Mouse (Mus musculus): Measurements from ENCODE around the gene Ubald2. TPM values are rescaled to one million over a fixed set of nuclear protein-coding genes. Genes with fewer than 3 reads are reported as not detected.

The Ubald2 gene
- total and polyA plus RNA-seq, 2 experiments from 2014 or later = 32.3 to 48.3 TPM

DNA sequence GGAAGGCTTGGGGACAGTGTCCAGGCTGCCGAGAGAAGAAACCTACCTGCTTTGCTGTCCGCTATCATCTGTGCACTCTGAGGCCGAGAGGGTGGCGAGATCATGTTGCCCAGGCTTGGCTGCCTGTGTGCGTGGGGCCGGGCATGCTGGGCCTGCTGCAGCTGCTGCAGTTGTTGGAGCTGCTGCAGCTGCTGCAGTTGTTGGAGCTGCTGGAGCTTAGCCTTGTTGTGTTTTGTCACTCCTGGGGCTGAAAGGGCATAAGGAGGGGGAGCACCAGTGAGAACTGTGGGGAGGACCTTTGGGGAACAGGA lies 8.9 kb downstream of the Ubald2 start:
- Histone ChIP-seq H3K9me3 (replicated peaks; ENCODE audit: control insufficient read depth, low read length) (no peaks in the 10 kb centered on the region), H3K4me2 (ENCODE audit: low read depth, low read length) (no peak overlapping the region), H3K27me3 (ENCODE audit: control insufficient read depth, insufficient read depth, low read length) (peaks cover 15% of the 10 kb centered on the region), H3K4me1 (ENCODE audit: control insufficient read depth, insufficient read depth) (peaks cover 9% of the 10 kb centered on the region), H3K4me3 (ENCODE audit: low read depth, low read length) (no peak overlapping the region), H3K36me3 (replicated peaks; ENCODE audit: control insufficient read depth, insufficient read depth, low read length) (peaks cover 6% of the 10 kb centered on the region), H3K9ac (replicated peaks; ENCODE audit: low read depth, low read length) (no peak overlapping the region), H3K27ac (ENCODE audit: low read depth) (no peak overlapping the region)
- TF ChIP-seq EP300 (IDR thresholded peaks at IDR 0.05; ENCODE audit: low read depth) = no peak
- no peak for TF ChIP-seq CTCF (IDR thresholded peaks at IDR 0.05; ENCODE audit: low read depth)
- no peak for ATAC-seq (ENCODE audit: insufficient read depth, low read depth)
- WGBS = 44% methylated on average over 6 of the region's 6 CpGs
- DNase-seq (ENCODE audit: low spot score) = no peak

DNA sequence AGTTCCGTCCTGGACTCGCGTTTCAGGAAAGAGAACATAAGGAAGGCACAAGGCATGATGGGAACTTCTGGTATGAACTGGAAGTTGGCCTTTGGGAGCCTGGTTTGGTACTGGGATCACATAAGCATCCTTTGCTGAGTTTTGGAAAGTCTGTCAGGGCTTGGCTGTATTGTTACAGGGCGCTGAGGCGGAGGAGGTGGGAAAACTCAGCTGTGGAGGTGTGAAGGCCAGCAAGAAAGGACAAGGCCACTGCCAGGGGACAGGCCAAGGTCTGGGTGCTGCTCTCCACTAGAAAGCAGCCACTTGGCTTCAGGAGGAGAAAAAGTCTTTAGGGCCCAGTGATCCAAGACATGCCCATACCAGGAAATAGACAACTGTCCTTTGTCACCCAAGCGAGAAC lies 9.4 kb downstream of the Ubald2 start:
- peaks cover 9% of the 10 kb centered on the region for H3K4me1 ChIP-seq (ENCODE audit: control insufficient read depth, insufficient read depth)
- TF ChIP-seq EP300 (IDR thresholded peaks at IDR 0.05; ENCODE audit: low read depth) (no peak), CTCF (IDR thresholded peaks at IDR 0.05; ENCODE audit: low read depth) (no peak)
- no peak for DNase-seq (ENCODE audit: low spot score)
- 80% methylated on average over 6 of the region's 6 CpGs for WGBS
- no peak overlapping the region for H3K27ac ChIP-seq (ENCODE audit: low read depth)
- H3K9me3 ChIP-seq (replicated peaks; ENCODE audit: control insufficient read depth, low read length) = no peaks in the 10 kb centered on the region
- no peak overlapping the region for H3K4me2 ChIP-seq (ENCODE audit: low read depth, low read length)
- H3K4me3 ChIP-seq (ENCODE audit: low read depth, low read length) = no peak overlapping the region
- H3K36me3 ChIP-seq (replicated peaks; ENCODE audit: control insufficient read depth, insufficient read depth, low read length) = peaks cover 6% of the 10 kb centered on the region
- peaks cover 19% of the 10 kb centered on the region for H3K27me3 ChIP-seq (ENCODE audit: control insufficient read depth, insufficient read depth, low read length)
- ATAC-seq (ENCODE audit: insufficient read depth, low read depth) = no peak
- no peak overlapping the region for H3K9ac ChIP-seq (replicated peaks; ENCODE audit: low read depth, low read length)

DNA sequence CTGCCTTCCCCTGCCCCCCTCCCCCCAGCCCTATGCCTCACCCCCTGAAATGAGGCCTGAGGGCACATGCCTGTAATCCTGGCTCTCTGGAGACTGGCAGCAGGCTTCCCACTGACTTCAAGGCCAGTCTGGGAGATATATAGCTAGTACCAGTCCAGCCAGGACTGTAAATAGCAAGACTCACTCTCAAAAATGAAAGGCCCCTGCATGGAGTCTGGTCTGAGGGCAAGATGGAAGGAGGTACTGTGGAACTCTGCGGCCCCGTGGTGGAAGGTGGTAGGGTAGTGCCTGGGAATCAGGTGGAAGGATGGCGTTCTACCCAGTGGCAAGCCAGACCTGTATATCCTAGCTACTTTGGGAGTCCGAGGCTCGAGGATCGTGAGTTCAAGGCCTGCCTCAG lies 10.0 kb downstream of the Ubald2 start:
- Histone ChIP-seq H3K36me3 (replicated peaks; ENCODE audit: control insufficient read depth, insufficient read depth, low read length) (peaks cover 4% of the 10 kb centered on the region), H3K9ac (replicated peaks; ENCODE audit: low read depth, low read length) (no peak overlapping the region), H3K27me3 (ENCODE audit: control insufficient read depth, insufficient read depth, low read length) (peaks cover 19% of the 10 kb centered on the region), H3K4me3 (ENCODE audit: low read depth, low read length) (no peak overlapping the region), H3K4me1 (ENCODE audit: control insufficient read depth, insufficient read depth) (peaks cover 9% of the 10 kb centered on the region), H3K4me2 (ENCODE audit: low read depth, low read length) (no peak overlapping the region), H3K9me3 (replicated peaks; ENCODE audit: control insufficient read depth, low read length) (no peaks in the 10 kb centered on the region), H3K27ac (ENCODE audit: low read depth) (no peak overlapping the region)
- 86% methylated on average over 6 of the region's 6 CpGs for WGBS
- DNase-seq (ENCODE audit: low spot score) (no peak), ATAC-seq (ENCODE audit: insufficient read depth, low read depth) (no peak)
- TF ChIP-seq EP300 (IDR thresholded peaks at IDR 0.05; ENCODE audit: low read depth) = no peak
- no peak for TF ChIP-seq CTCF (IDR thresholded peaks at IDR 0.05; ENCODE audit: low read depth)

DNA sequence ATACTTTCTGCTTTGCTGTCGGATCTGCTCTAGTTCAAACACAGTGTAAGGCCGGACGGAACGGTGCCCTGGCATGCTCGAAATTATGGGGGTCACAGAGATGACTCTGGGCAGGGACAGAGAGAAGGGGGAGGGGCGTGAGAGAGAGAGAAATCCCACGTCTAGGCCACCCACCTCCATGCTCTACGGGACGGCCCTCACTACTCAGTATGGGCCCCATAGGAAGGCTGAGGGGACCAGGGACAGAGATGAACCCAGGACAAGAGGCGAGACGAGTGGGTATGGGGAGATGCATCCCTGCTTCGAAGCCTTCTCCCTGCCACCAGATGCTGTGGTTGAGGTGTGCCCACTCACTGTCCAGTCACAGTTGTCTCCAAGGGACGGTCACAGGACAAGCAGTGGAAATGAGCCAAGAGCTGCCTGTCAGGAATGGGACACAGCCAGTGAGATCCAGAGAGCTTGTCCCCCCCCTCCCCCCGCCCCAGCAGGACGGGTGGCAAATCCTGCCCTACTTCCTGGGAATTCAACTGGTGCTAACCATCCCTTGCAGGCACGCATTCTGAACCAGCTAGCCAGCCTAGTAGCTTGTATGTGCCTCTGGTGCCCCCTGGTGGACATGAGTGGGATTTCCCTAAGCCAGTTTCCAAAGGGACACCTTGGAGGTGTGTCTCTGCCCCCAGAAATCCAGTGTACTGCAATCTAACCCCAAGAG lies 11.9 kb downstream of the Ubald2 start:
- TF ChIP-seq EP300 (IDR thresholded peaks at IDR 0.05; ENCODE audit: low read depth) = no peak
- peak; percentile 98 for TF ChIP-seq CTCF (IDR thresholded peaks at IDR 0.05; ENCODE audit: low read depth)
- Histone ChIP-seq H3K4me2 (ENCODE audit: low read depth, low read length) (no peak overlapping the region), H3K27me3 (ENCODE audit: control insufficient read depth, insufficient read depth, low read length) (peaks cover 19% of the 10 kb centered on the region), H3K36me3 (replicated peaks; ENCODE audit: control insufficient read depth, insufficient read depth, low read length) (no peaks in the 10 kb centered on the region), H3K27ac (ENCODE audit: low read depth) (no peak overlapping the region), H3K4me1 (ENCODE audit: control insufficient read depth, insufficient read depth) (peaks cover 2% of the 10 kb centered on the region; the same call in 1 of the 2 replicates), H3K4me3 (ENCODE audit: low read depth, low read length) (no peak overlapping the region), H3K9me3 (replicated peaks; ENCODE audit: control insufficient read depth, low read length) (no peaks in the 10 kb centered on the region; the same call in 1 of the 2 replicates), H3K9ac (replicated peaks; ENCODE audit: low read depth, low read length) (no peak overlapping the region)
- DNase-seq (ENCODE audit: low spot score) = peak; percentile 77
- 35% methylated on average over 16 of the region's 16 CpGs for WGBS
- peak; percentile 66 for ATAC-seq (ENCODE audit: insufficient read depth, low read depth)

DNA sequence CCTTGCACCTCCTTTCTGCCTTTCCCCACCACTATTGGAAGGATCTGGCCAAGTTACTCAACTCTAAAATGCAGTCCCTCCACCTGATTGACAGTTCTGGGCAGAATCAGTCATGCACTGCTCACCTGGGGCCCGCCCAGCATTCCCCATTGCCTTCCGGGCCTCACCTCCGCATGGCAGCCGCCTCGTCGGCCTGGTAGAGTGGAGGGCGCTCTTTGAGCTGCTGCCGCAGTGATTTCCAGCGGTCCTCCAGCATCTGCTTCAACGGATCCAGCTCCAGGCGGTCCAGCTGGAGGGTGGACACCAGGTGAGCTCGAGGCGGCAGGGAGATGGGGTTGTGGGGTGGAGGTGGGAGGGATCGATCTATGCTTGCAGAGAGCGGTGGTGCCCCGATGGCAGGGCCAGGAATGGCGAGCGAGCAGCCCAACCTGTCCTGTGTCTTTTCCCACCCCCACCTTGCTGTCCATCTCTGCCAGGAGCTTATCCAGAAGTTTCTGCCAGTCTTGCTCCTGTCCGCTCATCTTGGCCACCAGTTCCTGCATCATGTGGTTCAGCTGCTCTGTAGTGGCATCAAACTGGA lies 12.5 kb downstream of the Ubald2 start:
- Histone ChIP-seq H3K36me3 (replicated peaks; ENCODE audit: control insufficient read depth, insufficient read depth, low read length) (no peaks in the 10 kb centered on the region), H3K4me1 (ENCODE audit: control insufficient read depth, insufficient read depth) (no peaks in the 10 kb centered on the region), H3K4me3 (ENCODE audit: low read depth, low read length) (no peak overlapping the region), H3K4me2 (ENCODE audit: low read depth, low read length) (no peak overlapping the region), H3K27me3 (ENCODE audit: control insufficient read depth, insufficient read depth, low read length) (peaks cover 19% of the 10 kb centered on the region), H3K27ac (ENCODE audit: low read depth) (no peak overlapping the region), H3K9ac (replicated peaks; ENCODE audit: low read depth, low read length) (no peak overlapping the region), H3K9me3 (replicated peaks; ENCODE audit: control insufficient read depth, low read length) (no peaks in the 10 kb centered on the region; the same call in 1 of the 2 replicates)
- DNase-seq (ENCODE audit: low spot score) (no peak), ATAC-seq (ENCODE audit: insufficient read depth, low read depth) (no peak)
- WGBS = 10% methylated on average over 18 of the region's 19 CpGs
- TF ChIP-seq EP300 (IDR thresholded peaks at IDR 0.05; ENCODE audit: low read depth) = no peak
- no peak for TF ChIP-seq CTCF (IDR thresholded peaks at IDR 0.05; ENCODE audit: low read depth)

All from heart, postnatal 0 days (tissue).